Mouse (Mus musculus): ENCODE results near the gene Ovol1.

- TF ChIP-seq CTCF (IDR thresholded peaks at IDR 0.05; ENCODE audit: control insufficient read depth, insufficient read depth, insufficient replicate concordance, low read depth, low read length) (no peak), POLR2A (IDR thresholded peaks at IDR 0.05; ENCODE audit: control insufficient read depth, low read depth, low read length) (no peak)
Measured at GRCm38 (mm10) chr19:5512091-5513004, 48.1 kb downstream of the Ovol1 start.

All from testis, adult 2 months (tissue).